Mouse (Mus musculus) spleen, postnatal 36 days (tissue): ENCODE measurements at regions not wholly inside any gene's neighbourhood (a gene's known extent, or its start where the extent isn't known, plus 50 kb on each side); places are given as distances from the start of the nearest gene placed in this dataset.

ENCODE experiments used
- DNase-seq, 2 experiments: peaks; one replicate each; pipeline ENCODE4 v3.0.0; 2022; ENCODE audit warnings: low spot score in 2 of 2, mixed read lengths in 1 of 2

- DNase-seq, result no peak
Measured at GRCm38 (mm10) chr19:21012391-21012790, 58.4 kb upstream of the Tmc1 start.

GRCm38 (mm10) chr19:21009607-21010006 lies 55.6 kb upstream of the Tmc1 start:
- no peak for DNase-seq

GRCm38 (mm10) chr19:21004411-21004810 lies 50.4 kb upstream of the Tmc1 start:
- no peak for DNase-seq
